Mouse (Mus musculus) liver, embryonic 14.5 days (tissue): ENCODE measurements around the gene Gm20458.

Experiments
- CTCF ChIP-seq: IDR thresholded peaks from 2 replicates; pipeline ENCODE4 v1.5.1; 2016; ENCODE audit warnings: antibody characterized with exemption, low read depth, control low read depth
- EP300 ChIP-seq: IDR thresholded peaks from 2 replicates; pipeline ENCODE4 v1.6.1; 2016; ENCODE audit warnings: antibody characterized with exemption, low read depth

- TF ChIP-seq CTCF: no peak
- TF ChIP-seq EP300: no peak
Measured at GRCm38 (mm10) chr2:164426121-164426520, 34.6 kb upstream of the Gm20458 start.
